Mouse (Mus musculus) spleen, adult 2 months (tissue): Measurements from ENCODE around the gene Ammecr1. TPM values are rescaled to one million over a fixed set of nuclear protein-coding genes. Genes with fewer than 3 reads are reported as not detected.

Experiments used
- DNase-seq, 2 experiments: peaks; one replicate each; pipeline versions ENCODE4 v3.0.0 to v3.0.0-alpha.2; 2012 to 2021; ENCODE audit warnings: low spot score in 2 of 2, low read depth in 1 of 2
- H3K27ac ChIP-seq: fragments of 200-500 bp; 2 replicates; pipeline ENCODE4 v1.5.1; 2012; ENCODE audit warnings: low read length, inconsistent platforms; ENCODE audit not compliant: insufficient read depth
- H3K27me3 ChIP-seq: fragments of 200-500 bp; 2 replicates; pipeline ENCODE4 v1.6.1; 2012; ENCODE audit warnings: mild to moderate bottlenecking, moderate library complexity, low read length, inconsistent platforms; ENCODE audit not compliant: control insufficient read depth, insufficient read depth
- H3K36me3 ChIP-seq: fragments of 200-500 bp; 2 replicates; pipeline ENCODE4 v1.6.1; 2012; ENCODE audit warnings: mild to moderate bottlenecking, low read length, inconsistent platforms; ENCODE audit not compliant: control insufficient read depth, insufficient read depth
- H3K4me1 ChIP-seq: fragments of 200-500 bp; 2 replicates; pipeline ENCODE4 v1.6.1; 2011; ENCODE audit warnings: inconsistent platforms; ENCODE audit not compliant: control insufficient read depth, insufficient read depth, insufficient read length
- H3K4me3 ChIP-seq: fragments of 200-500 bp; 2 replicates; pipeline ENCODE4 v1.5.1; 2011; ENCODE audit warnings: mild to moderate bottlenecking, inconsistent platforms; ENCODE audit not compliant: insufficient read depth, insufficient read length; ENCODE audit errors: extremely low read depth
- CTCF ChIP-seq: fragments of 200-500 bp; IDR thresholded peaks from 2 replicates; pipeline ENCODE4 v1.5.1; 2011; ENCODE audit warnings: mild to moderate bottlenecking, inconsistent platforms; ENCODE audit not compliant: insufficient read depth, insufficient read length, insufficient replicate concordance; ENCODE audit errors: extremely low read depth
- POLR2A ChIP-seq: fragments of 200-500 bp; IDR thresholded peaks from 2 replicates; pipeline ENCODE4 v1.6.1; 2011; ENCODE audit warnings: low read depth, low read length, inconsistent platforms
- WGBS: fragments of 180-500 bp; shearing (Covaris S2); methylation state at CpG from one replicate; pipeline ENCODE4 v1.1.7; 2018; 5-methylcytosine and 5-hydroxymethylcytosine counted together
- polyA plus RNA-seq: library from polyadenylated mRNA; depleted of rRNA; stranded (reverse); fragments of >200 nt; gene quantifications from 2 replicates; pipeline ENCODE4 v1.2.3, GENCODE M21; 2012; rRNA removed

Gene Ammecr1
- polyA plus RNA-seq, result 1.6 and 1.7 TPM in 2 replicates

DNA sequence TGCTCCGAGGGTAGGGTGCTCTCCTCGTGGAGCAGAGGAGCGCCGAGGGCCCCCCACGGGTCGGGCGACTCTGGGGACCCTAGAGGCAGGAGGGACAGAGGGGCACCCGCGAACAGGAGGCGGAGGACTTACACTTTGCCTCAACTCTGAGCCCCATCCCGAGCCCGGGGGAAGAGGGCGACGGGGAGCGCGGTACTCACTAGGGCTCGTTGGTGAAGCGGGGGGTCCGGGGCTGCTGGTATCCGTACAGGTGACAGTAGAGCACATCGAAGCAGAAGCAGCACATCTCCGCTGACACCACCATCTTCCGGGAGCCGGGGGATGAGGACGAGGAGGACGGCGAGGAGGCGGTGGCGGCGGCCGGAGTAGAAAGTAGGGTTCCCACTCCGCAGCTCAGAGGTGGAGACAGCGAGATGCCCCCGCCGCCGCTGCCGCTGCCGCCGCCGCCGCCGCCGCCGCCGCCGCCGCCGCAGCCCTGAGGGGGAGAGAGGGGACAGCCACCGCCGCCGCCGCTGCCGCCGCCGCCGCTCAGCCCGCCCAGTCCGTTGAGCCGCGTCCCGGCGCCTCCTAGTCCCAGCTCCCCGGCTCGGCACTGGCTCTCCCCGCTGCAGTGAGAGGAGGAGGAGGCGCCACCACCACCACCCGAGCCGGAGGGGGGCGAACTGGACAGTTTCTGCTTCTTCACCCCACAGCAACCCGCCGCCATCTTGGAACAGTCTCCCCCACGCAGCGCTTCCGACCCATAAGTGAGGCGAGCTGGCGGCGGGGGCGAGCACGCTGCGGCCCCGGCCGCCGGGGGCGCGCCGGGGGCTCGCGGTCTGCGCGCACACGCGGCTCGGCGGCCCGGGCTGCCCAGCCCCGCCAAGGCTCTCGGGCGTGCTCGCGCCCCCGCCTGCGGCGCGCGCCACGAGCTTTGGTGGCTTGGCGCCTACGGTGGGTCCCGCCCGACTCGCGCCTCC, at the start of gene Ammecr1:
Gene Ammecr1 (minus strand): TSS at position 721 of the 959 bp plus-strand sequence.
- H3K27me3 ChIP-seq, result no peaks in the 10 kb centered on the region
- peak within 1 kb of the TSS; percentile 84 for H3K4me3 ChIP-seq
- 46% methylated on average over 86 of the region's 112 CpGs for WGBS
- TF ChIP-seq CTCF, result no peak
- peak; percentile 48 for TF ChIP-seq POLR2A
- H3K36me3 ChIP-seq, result no peaks in the 10 kb centered on the region
- H3K4me1 ChIP-seq, result no peaks in the 10 kb centered on the region
- peak; percentile 43 to 66 for DNase-seq
- peak within 1 kb of the TSS; percentile 91 for H3K27ac ChIP-seq

GRCm38 (mm10) chrX:143014118-143014517, 47.6 kb upstream of the Ammecr1 start:
- no peak for DNase-seq
- Histone ChIP-seq H3K4me3 (no peak overlapping the region), H3K36me3 (no peaks in the 10 kb centered on the region), H3K27me3 (no peaks in the 10 kb centered on the region), H3K4me1 (no peaks in the 10 kb centered on the region), H3K27ac (no peak overlapping the region)
- WGBS, result 78% methylated on average over 3 of the region's 3 CpGs
- no peak for TF ChIP-seq CTCF
- no peak for TF ChIP-seq POLR2A

- Histone ChIP-seq H3K36me3 (no peaks in the 10 kb centered on the region), H3K27ac (no peak overlapping the region), H3K4me3 (no peak overlapping the region), H3K4me1 (no peaks in the 10 kb centered on the region), H3K27me3 (no peaks in the 10 kb centered on the region)
- no peak for DNase-seq
- 71% methylated on average over 3 of the region's 3 CpGs for WGBS
- TF ChIP-seq CTCF (no peak), POLR2A (no peak)
These were observed 45.8 kb upstream of the Ammecr1 start for GRCm38 (mm10) chrX:143012334-143012733.

DNA sequence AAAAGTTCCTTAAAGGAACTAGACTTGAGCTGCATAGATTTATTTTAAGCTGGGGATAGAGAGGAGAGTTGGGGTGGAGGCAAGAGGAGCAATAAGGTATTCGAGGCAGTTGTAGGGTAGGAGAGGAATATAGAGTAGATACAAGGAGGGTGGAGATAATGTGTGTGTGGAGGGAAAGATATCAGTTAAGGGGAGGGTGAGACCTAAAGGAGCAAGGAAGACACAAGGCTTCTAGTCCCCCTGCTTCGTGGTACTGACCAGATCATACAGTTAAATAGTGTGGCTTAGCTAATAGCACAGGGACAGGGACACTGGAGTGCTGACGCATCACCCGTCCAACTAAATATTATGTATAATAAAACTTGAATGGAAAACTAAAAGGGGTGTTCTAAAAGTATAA, 45.3 kb upstream of the Ammecr1 start:
- 62% methylated on average over 4 of the region's 4 CpGs for WGBS
- H3K27ac ChIP-seq, result no peak overlapping the region

DNA sequence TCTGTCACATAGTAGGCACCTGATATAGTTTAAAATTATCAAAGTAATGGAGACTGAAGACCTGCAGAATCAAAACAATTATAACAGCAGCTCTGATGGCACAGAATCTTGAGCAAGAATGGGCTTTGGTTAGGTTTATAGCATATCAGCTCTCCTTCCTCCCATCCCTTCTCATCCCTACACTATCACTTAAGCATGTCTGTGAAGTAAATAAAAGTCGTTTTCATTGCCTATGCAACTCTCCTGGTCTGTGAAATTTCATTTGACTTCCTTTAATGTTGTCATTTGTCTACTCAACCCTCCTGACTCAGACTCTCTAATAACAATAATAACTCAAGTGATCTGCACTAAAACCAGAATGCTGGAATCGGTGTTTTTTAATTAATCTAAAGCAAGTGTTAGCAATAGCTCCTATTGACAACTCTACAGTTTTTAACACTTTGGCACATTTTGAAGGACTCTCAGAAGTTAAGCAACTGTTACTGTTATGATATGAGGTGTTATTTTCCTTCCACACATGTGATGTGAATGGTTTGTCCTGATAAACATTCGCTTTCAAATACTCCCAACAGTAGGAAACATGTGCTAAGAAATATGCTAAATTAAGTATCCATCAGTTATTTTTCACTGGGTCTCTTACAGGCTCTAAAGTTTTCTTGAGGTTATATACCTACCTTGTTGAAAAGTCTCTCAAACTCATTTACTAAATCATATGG, 37.8 kb upstream of the Ammecr1 start:
- H3K4me3 ChIP-seq, result no peak overlapping the region
- H3K36me3 ChIP-seq, result no peaks in the 10 kb centered on the region
- DNase-seq, result no peak
- 77% methylated on average over 3 of the region's 3 CpGs for WGBS
- no peaks in the 10 kb centered on the region for H3K27me3 ChIP-seq
- no peak overlapping the region for H3K27ac ChIP-seq
- TF ChIP-seq POLR2A (no peak), CTCF (no peak)
- H3K4me1 ChIP-seq, result no peaks in the 10 kb centered on the region

More for the DNA sequence above, 45.3 kb upstream of the Ammecr1 start:
- Histone ChIP-seq H3K36me3 (no peaks in the 10 kb centered on the region), H3K4me3 (no peak overlapping the region), H3K4me1 (no peaks in the 10 kb centered on the region), H3K27me3 (no peaks in the 10 kb centered on the region)
- no peak for DNase-seq
- TF ChIP-seq POLR2A (no peak), CTCF (no peak)

DNA sequence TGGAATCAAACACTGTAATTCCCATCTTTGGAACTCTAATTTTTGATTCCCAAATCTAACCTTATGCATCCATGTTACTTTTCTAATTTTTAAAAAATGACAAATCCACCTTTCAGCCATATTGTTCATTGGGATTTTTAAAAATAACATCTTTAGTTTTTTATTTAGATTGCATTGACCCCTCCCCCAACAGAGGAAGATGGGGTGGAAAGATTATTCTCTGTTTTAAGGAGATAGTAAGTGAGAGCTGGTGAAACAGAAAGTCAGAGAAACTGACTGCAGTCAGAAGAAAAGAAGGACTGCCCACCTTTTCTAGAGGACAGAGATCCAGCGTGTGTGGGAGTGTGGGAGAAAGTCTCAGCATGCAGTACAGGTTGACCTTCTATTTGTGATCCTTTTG, 30.7 kb upstream of the Ammecr1 start:
- Histone ChIP-seq H3K27me3 (no peaks in the 10 kb centered on the region), H3K27ac (no peak overlapping the region), H3K4me3 (no peak overlapping the region), H3K4me1 (no peaks in the 10 kb centered on the region), H3K36me3 (no peaks in the 10 kb centered on the region)
- DNase-seq, result no peak
- WGBS, result 85% methylated on average over 1 of the region's 1 CpGs
- TF ChIP-seq POLR2A, result no peak
- TF ChIP-seq CTCF, result no peak

DNA sequence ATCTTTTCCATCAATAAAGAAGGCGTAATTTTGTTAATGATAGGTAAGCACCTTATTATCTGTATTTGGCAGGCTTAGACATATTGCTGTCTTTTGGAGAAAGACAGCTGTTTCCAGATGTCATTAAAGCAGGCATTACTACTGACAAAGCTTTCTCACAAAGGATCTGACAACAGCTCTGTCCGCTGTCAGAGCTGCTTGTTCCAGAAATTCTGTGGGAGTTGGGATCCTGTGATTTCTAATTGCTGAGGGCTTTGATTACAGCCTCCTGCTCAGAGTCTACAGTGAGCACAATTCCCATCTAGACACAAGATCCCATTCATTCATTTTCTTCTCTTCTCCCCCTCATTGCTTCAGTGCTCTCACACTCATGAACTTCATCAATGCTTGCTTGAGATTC, 28.0 kb upstream of the Ammecr1 start:
- H3K4me3 ChIP-seq, result no peak overlapping the region
- H3K36me3 ChIP-seq, result no peaks in the 10 kb centered on the region
- H3K27ac ChIP-seq, result no peak overlapping the region
- H3K27me3 ChIP-seq, result no peaks in the 10 kb centered on the region
- no peaks in the 10 kb centered on the region for H3K4me1 ChIP-seq
- TF ChIP-seq POLR2A, result no peak
- no peak for TF ChIP-seq CTCF
- 83% methylated on average over 2 of the region's 2 CpGs for whole genome bisulfite sequencing
- no peak for DNase-seq
